Mouse (Mus musculus) embryonic facial prominence, embryonic 11.5 days (tissue): ENCODE data around the gene Hba-a2. TPM values are rescaled to one million over a fixed set of nuclear protein-coding genes. Genes with fewer than 3 reads are reported as not detected.
"Not testable (repeated sequence)": the region's sequence is repeated elsewhere in the genome, so short reads cannot be mapped to it uniquely, and the experiment has no call there.

Experiments
- ATAC-seq: fragments of 200-750 bp; cut with Nextera tagmentation; replicated peaks from 2 replicates; pipeline ENCODE4 v1.8.0; 2017; ENCODE audit warnings: low read depth; ENCODE audit not compliant: insufficient number of reproducible peaks, low FRiP score, low TSS enrichment
- DNase-seq: peaks from one replicate; pipeline ENCODE4 v3.0.0-alpha.2; 2015; ENCODE audit warnings: low spot score
- H3K27ac ChIP-seq: fragments of 300-500 bp; sonication (generic); replicated peaks from 2 replicates; pipeline ENCODE4 v1.5.1; 2014; ENCODE audit warnings: mild to moderate bottlenecking, low read depth, low read length, control low read depth
- H3K27me3 ChIP-seq: fragments of 300-500 bp; sonication (generic); 2 replicates; pipeline ENCODE4 v1.6.1; 2014; ENCODE audit warnings: mild to moderate bottlenecking, low read length, moderate library complexity, mixed read lengths; ENCODE audit not compliant: control insufficient read depth, insufficient read depth
- H3K36me3 ChIP-seq: fragments of 300-500 bp; sonication (generic); replicated peaks from 2 replicates; pipeline ENCODE4 v1.6.1; 2014; ENCODE audit warnings: low read depth, mild to moderate bottlenecking, low read length, moderate library complexity, mixed read lengths; ENCODE audit not compliant: control insufficient read depth, insufficient read depth
- H3K4me1 ChIP-seq: fragments of 300-500 bp; sonication (generic); 2 replicates; pipeline ENCODE4 v1.6.1; 2014; ENCODE audit warnings: low read length, mixed read lengths; ENCODE audit not compliant: control insufficient read depth, insufficient read depth
- H3K4me2 ChIP-seq: fragments of 300-500 bp; sonication (generic); 2 replicates; pipeline ENCODE4 v1.6.1; 2014; ENCODE audit warnings: low read depth, mild to moderate bottlenecking, control low read depth, low read length, moderate library complexity
- H3K4me3 ChIP-seq: fragments of 300-500 bp; sonication (generic); 2 replicates; pipeline ENCODE4 v1.5.1; 2014; ENCODE audit warnings: low read depth, low read length, control low read depth
- H3K9ac ChIP-seq: fragments of 300-500 bp; sonication (generic); replicated peaks from 2 replicates; pipeline ENCODE4 v1.6.1; 2014; ENCODE audit warnings: mild to moderate bottlenecking, control low read depth, low read length
- H3K9me3 ChIP-seq: fragments of 300-500 bp; sonication (generic); replicated peaks from 2 replicates; pipeline ENCODE4 v1.6.1; 2016; ENCODE audit warnings: mild to moderate bottlenecking, low read length, inconsistent platforms, mixed read lengths; ENCODE audit not compliant: control insufficient read depth
- WGBS: fragments of 180-500 bp; shearing (Covaris S2); extraction: QIAGEN DNeasy Blood & Tissue Kit; methylation state at CpG from one replicate; pipeline ENCODE4 v1.1.7; 2014; 5-methylcytosine and 5-hydroxymethylcytosine counted together
- polyA plus RNA-seq: library from polyadenylated mRNA; unstranded; fragments of >200 nt; fragmentation: Nextera tagmentation; extraction: Ambion mirVana; gene quantifications from 2 replicates; pipeline ENCODE4 v1.2.1, GENCODE M21; 2014

Hba-a2 gene
- polyA plus RNA-seq, 1 experiment from 2014 or later: 4,574 TPM

DNA sequence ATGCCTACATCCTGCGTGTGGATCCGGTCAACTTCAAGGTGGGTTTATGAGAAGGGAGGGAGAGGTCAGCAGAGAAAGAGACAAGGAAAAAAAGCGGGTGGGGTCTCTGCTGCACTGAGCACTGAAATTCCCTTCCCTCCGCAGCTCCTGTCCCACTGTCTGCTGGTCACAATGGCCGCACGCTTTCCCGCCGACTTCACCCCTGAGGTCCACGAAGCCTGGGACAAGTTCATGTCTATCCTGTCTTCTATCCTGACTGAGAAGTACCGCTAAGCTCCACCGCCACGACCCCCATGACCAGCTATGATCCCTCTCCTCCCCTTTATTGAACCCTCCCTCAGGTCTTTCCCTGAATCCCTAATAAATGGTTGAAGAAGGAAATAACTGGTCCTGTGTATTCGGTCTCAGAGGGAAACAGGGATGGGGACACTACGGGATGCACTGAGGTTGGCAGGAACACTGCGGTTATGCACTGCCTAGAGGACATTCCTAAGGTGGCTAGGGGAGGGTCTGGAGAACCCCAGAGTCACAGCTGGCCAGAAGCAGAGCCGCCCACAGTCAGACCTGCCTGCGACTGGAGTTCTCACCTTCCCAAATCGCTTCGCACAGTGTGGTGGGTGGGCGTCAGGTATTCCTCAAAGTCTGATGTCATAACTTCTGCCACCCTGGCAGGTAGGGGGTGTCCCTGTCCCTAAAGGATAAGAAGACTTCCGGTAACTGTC, 18.4 kb upstream of the Hba-a2 start:
- no peak for DNase-seq
- no peaks in the 10 kb centered on the region for H3K27me3 ChIP-seq
- no peak overlapping the region for H3K27ac ChIP-seq
- H3K4me3 ChIP-seq: no peak overlapping the region
- H3K9ac ChIP-seq: no peak overlapping the region
- H3K4me1 ChIP-seq: no peaks in the 10 kb centered on the region
- no peaks in the 10 kb centered on the region for H3K36me3 ChIP-seq
- peak; percentile 66; the same call in 1 of the 2 replicates for ATAC-seq
- H3K9me3 ChIP-seq: no peaks in the 10 kb centered on the region
- WGBS: 72% methylated on average over 21 of the region's 21 CpGs
- H3K4me2 ChIP-seq: no peak overlapping the region

DNA sequence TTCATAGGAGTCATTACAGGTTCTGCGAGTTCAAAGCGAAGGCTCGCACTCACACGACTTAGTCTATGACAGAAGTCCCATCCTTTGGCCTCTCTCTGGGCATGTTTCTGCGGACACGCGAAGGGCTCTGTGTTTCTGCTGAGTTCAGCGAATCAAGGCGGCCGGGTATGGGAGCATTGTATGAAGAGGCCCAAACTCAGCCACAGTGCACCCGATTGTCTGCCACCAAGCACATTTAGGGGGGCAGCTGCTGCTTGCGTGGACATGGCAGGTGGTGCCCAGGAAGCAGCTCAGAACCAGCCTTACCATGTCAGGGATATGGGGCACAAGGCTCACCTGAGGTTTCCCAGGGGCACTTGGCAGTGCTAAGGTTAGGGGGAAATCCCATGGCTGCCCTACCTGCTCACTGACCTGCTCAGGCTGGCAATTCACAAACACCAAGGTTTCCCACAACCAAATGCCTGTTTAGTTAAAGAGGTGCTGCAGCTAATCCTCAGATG, 17.8 kb upstream of the Hba-a2 start:
- Histone ChIP-seq H3K27me3 (no peaks in the 10 kb centered on the region), H3K27ac (no peak overlapping the region), H3K4me2 (no peak overlapping the region), H3K9ac (no peak overlapping the region), H3K9me3 (no peaks in the 10 kb centered on the region), H3K36me3 (no peaks in the 10 kb centered on the region), H3K4me1 (no peaks in the 10 kb centered on the region), H3K4me3 (no peak overlapping the region)
- ATAC-seq (peak; percentile 12; the same call in 1 of the 2 replicates), DNase-seq (no peak)
- WGBS: 84% methylated on average over 12 of the region's 12 CpGs

DNA sequence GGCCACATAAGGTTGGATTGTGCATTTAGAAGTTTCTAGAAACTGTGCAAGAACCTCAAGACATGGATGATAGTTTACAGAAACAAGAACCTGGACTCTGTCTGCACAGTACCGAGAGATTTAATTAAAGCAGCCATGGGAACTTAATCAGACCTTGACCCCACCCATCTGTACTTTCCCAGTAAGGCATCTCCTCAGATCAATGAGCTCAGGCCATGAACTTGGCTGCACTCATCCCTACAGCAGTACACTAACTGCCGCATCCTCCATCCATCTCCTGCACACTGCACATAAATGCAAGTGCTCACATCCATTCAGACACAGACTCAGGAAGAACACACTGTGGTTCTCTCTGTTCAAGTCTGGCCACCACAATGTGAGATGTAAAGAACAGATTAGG, 15.6 kb upstream of the Hba-a2 start:
- ATAC-seq (no peak), DNase-seq (no peak)
- H3K27me3 ChIP-seq: no peaks in the 10 kb centered on the region
- H3K9me3 ChIP-seq: no peaks in the 10 kb centered on the region
- H3K36me3 ChIP-seq: no peaks in the 10 kb centered on the region
- H3K4me2 ChIP-seq: no peak overlapping the region
- no peak overlapping the region for H3K9ac ChIP-seq
- WGBS: 66% methylated on average over 2 of the region's 2 CpGs
- H3K4me1 ChIP-seq: no peaks in the 10 kb centered on the region
- no peak overlapping the region for H3K27ac ChIP-seq
- H3K4me3 ChIP-seq: no peak overlapping the region

DNA sequence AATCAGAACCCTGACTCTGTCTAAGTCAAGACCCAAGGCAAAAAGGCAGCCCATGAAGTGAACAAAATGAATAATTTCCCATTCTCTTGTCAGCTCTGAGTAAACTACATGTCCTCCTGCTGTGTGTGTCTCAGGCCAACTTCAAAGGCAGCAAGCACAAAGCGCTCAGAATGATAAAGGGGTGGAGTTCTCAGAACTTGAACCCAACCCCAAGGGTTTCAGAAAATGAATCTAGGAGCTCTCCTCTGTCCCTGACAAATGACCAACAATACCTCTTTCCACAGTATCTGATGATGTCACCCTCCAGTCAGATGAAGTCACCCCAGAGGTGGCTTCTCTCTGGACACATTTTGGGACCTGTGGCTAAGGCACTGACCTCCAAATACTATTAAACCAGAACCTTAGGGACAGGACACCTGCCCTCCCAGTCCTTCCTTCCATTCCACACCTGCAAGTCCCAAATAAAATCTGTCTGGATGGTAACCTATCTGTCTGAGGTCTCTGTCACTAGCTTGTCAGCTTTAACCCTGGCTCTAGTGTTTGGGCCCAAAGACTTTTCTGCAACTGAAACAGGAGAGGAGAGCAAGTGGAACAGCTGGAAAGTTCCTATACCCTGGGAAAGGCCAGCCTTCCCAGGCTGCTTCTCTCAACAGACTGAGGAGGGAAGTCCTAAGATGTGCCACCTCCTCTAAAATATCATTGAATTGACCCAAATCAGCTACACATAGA, 14.7 kb upstream of the Hba-a2 start:
- 71% methylated on average over 1 of the region's 1 CpGs for WGBS
- DNase-seq: no peak
- no peak for ATAC-seq
- Histone ChIP-seq H3K9me3 (no peaks in the 10 kb centered on the region), H3K4me2 (no peak overlapping the region), H3K36me3 (no peaks in the 10 kb centered on the region), H3K4me1 (no peaks in the 10 kb centered on the region), H3K27ac (no peak overlapping the region), H3K4me3 (no peak overlapping the region), H3K9ac (no peak overlapping the region), H3K27me3 (no peaks in the 10 kb centered on the region)

DNA sequence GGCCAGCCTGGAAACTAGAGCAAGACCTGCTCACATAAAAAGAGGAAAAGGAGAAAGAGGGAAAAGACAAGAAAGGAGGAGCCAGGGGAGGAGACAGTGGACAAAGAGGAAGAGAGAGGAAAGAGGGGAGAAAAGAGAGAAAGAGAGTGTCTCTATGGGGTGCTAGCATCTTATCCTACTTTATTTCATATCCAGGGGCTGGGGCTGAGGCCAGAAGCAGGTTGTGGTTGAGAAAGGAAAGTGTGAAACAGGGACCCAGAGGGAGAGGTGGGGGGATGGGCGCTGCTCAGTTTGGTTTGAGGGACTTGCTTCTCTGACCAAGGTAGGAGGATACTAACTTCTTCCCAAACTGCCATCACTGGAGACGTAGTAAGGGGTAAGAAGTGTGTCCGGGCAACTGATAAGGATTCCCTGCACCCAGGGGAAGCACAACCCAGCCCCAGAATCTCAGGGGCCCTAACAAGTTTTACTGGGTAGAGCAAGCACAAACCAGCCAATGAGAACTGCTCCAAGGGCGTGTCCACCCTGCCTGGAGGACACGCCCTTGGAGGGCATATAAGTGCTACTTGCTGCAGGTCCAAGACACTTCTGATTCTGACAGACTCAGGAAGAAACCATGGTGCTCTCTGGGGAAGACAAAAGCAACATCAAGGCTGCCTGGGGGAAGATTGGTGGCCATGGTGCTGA, 13.1 kb upstream of the Hba-a2 start, which contains the start of gene Hba-a1:
TSS of gene Hba-a1 (plus strand) at position 421 of the 687 bp plus-strand sequence.
- not testable (repeated sequence) for H3K36me3 ChIP-seq, H3K4me2 ChIP-seq, H3K9me3 ChIP-seq, H3K4me3 ChIP-seq, DNase-seq, ATAC-seq, H3K4me1 ChIP-seq, H3K27me3 ChIP-seq, H3K9ac ChIP-seq, H3K27ac ChIP-seq
- 57% methylated on average over 1 of the region's 5 CpGs for WGBS

DNA sequence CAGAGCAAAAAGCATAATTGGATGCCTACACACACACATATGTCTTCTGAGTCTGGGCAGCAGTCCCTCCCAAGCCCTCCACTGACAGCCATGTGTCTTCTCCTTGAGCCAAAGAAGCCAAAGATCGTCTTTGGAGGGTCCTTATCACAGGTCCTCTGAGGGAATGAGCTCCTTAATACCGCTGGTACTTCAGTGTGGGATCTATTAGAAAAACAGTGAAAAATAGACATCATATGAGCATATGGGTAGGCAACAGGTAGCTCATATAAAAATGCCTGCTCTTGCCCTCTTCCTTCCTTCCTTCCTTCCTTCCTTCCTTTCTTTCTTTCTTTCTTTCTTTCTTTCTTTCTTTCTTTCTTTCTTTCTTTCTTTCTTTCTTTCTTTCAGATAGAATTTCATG, 11.7 kb upstream of the Hba-a2 start:
- DNase-seq, ATAC-seq, H3K4me2 ChIP-seq, H3K27me3 ChIP-seq, H3K9ac ChIP-seq, H3K27ac ChIP-seq, H3K4me3 ChIP-seq, H3K9me3 ChIP-seq, H3K36me3 ChIP-seq, H3K4me1 ChIP-seq: not testable (repeated sequence)
- WGBS: 63% methylated on average over 2 of the region's 2 CpGs

DNA sequence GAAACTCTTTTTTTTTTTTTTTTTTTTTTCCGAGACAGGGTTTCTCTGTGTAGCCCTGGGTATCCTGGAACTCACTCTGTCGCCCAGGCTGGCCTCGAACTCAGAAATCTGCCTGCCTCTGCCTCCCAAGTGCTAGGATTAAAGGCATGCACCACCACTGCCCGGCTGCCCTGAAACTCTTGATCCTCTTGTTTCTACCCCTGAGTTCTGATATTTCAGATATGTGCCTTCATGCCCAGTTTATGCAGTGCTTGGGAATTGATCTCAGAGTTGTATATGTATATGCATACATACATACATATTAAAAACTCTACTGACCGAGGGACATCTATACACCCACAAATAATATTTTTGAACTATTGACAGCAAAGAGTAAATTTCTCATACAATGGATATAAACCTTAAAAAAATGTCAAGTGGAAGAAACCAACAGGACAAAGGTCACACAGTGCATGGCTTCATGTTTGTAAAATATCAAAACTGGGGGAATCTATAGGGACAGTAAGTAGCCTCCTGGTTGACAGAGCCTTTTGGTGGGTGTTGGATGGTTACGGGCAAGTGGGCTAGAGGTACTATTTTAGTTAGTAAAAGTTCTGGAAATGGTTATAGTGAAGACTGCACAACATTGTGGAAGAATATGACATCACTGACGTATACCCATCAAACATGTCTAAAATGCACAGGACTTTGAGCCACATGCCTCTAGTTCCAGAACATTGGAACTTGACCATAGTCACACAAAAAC, 11.1 kb upstream of the Hba-a2 start:
- Histone ChIP-seq H3K36me3 (no peaks in the 10 kb centered on the region), H3K27me3 (no peaks in the 10 kb centered on the region), H3K4me3 (no peak overlapping the region), H3K4me1 (no peaks in the 10 kb centered on the region), H3K4me2 (no peak overlapping the region), H3K9me3 (no peaks in the 10 kb centered on the region), H3K9ac (no peak overlapping the region), H3K27ac (no peak overlapping the region)
- no peak for ATAC-seq
- 79% methylated on average over 7 of the region's 7 CpGs for WGBS
- no peak for DNase-seq
